Mouse (Mus musculus): ENCODE results near the gene Pecr.

DNA sequence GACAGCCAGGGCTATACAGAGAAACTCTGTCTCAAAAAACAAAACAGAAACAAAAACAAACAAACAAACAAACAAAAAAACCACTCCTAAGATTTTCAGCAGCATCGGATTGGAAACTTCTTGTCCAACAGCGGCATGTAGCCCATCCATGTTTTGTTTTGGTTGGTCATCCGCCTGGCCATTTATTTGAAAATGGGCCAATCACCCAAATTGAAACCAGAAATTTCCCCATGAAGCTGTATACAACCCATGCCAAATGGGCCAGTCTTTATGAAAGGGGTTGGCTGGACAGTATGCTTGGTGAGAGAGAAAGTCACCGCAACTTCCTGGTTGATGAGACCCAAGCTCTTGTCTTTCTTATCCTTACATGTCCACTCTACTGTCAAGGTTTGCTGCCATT lies 6.8 kb upstream of the Pecr start:
- TF ChIP-seq POLR2A (IDR thresholded peaks at IDR 0.05; ENCODE audit: control insufficient read depth, extremely low read depth, insufficient read depth, low read length, poor library complexity) (no peak), CTCF (IDR thresholded peaks at IDR 0.05; ENCODE audit: borderline replicate concordance, control insufficient read depth, extremely low read depth, insufficient read depth, low read length, poor library complexity) (no peak)
